ENCODE assay signal across 27 mouse cellular contexts in genomic region chr3:59296563-59297130, GRCm38 (mm10). TPM values are rescaled to one million over a fixed set of nuclear protein-coding genes. Genes with fewer than 3 reads are reported as not detected.
DNase-seq lines count a peak whose midpoint lies in the region; ATAC-seq and TF ChIP-seq lines count a peak whose summit lies in the region.
"Had no signal": no experiment of that assay in that cellular context is flagged by ENCODE, and none has a peak within 500 bp of the region (broad histone marks: within the 10 kb centered on the region; RNA-seq: fewer than 3 reads in every experiment).

No protein-coding gene starts in this region.

- DNase-seq in 3T3-L1 (ENCODE audit: low read depth, low spot score), result peak; percentile 96
- DNase-seq in Patski (ENCODE audit: low read depth, low spot score), result no peak
- DNase-seq in forebrain, postnatal 0 days, result no peak
- DNase-seq: adrenal gland, adult 2 months; cerebellum, adult 18-20 months; cerebellum, postnatal 25 days; gastrocnemius, postnatal 36 days; kidney, adult 11 months; layer of hippocampus, adult 9-11 months; liver; lung, postnatal 4 days; midbrain, embryonic 14.5 days; thymus, postnatal 25 days had no signal

- no peak overlapping the region for H3K4me2 ChIP-seq in intestine, embryonic 16.5 days (ENCODE audit: low read depth, low read length)
- H3K4me2 ChIP-seq in forebrain, postnatal 0 days (ENCODE audit: low read depth), result no peak overlapping the region
- H3K4me2 ChIP-seq: forebrain, embryonic 12.5 days; heart, embryonic 15.5 days; liver, embryonic 15.5 days; lung, embryonic 15.5 days; neural tube, embryonic 12.5 days had no signal

- no peak overlapping the region for H3K27ac ChIP-seq in intestine, embryonic 16.5 days (ENCODE audit: low read length)
- no peak overlapping the region for H3K27ac ChIP-seq in forebrain, postnatal 0 days (ENCODE audit: low read depth, low read length)
- H3K27ac ChIP-seq: forebrain, embryonic 12.5 days; heart, embryonic 15.5 days; hindbrain, embryonic 10.5 days; kidney, postnatal 0 days; liver, embryonic 15.5 days; lung, embryonic 15.5 days; neural tube, embryonic 12.5 days had no signal

- WGBS in intestine, embryonic 16.5 days, result 87% methylated on average over 5 of the region's 5 CpGs
- WGBS in forebrain, postnatal 0 days, result 92% methylated on average over 5 of the region's 5 CpGs

- H3K79me3 ChIP-seq in C2C12 (ENCODE audit: low read depth), result no peaks in the 10 kb centered on the region

- H3K27me3 ChIP-seq in C2C12 (ENCODE audit: control insufficient read depth, insufficient read depth, insufficient read length) (no peaks in the 10 kb centered on the region), Patski (no peaks in the 10 kb centered on the region)
- H3K27me3 ChIP-seq in intestine, embryonic 16.5 days (replicated peaks; ENCODE audit: control insufficient read depth, insufficient read depth, low read length), result no peaks in the 10 kb centered on the region
- no peaks in the 10 kb centered on the region for H3K27me3 ChIP-seq in forebrain, postnatal 0 days (ENCODE audit: insufficient read depth, low read length)
- H3K27me3 ChIP-seq: embryonic facial prominence, embryonic 13.5 days; forebrain, embryonic 12.5 days; heart, embryonic 15.5 days; liver, embryonic 15.5 days; lung, embryonic 15.5 days; neural tube, embryonic 12.5 days had no signal

- no peak overlapping the region for H3K9ac ChIP-seq in intestine, embryonic 16.5 days (ENCODE audit: low read depth, low read length)
- H3K9ac ChIP-seq in forebrain, postnatal 0 days, result no peak overlapping the region
- H3K9ac ChIP-seq: embryonic facial prominence, embryonic 13.5 days; forebrain, embryonic 12.5 days; heart, embryonic 15.5 days; liver, embryonic 15.5 days; lung, embryonic 15.5 days; neural tube, embryonic 12.5 days had no signal

- peak; percentile 84 for ATAC-seq in Patski
- peak; percentile 75 for ATAC-seq in inflammation-experienced regulatory T-cells, adult 6 months
- ATAC-seq in erythroblast, adult 5-6 weeks (replicated peaks; ENCODE audit: low FRiP score, poor library complexity, severe bottlenecking), result no peak
- ATAC-seq in intestine, embryonic 16.5 days, result no peak
- ATAC-seq in forebrain, postnatal 0 days, result no peak
- ATAC-seq: hindbrain, embryonic 16.5 days had no signal

- in situ Hi-C loops in Patski (cut with MboI; ENCODE audit: low pct_unique_long_range_greater_than_20kb), result loop anchor here (25.0 kb wide), 1 partner anchor 1216 kb away; no protein-coding TSS in a partner anchor

- H3K9me3 ChIP-seq in intestine, embryonic 16.5 days (ENCODE audit: control insufficient read depth, low read length), result no peaks in the 10 kb centered on the region
- H3K9me3 ChIP-seq in forebrain, postnatal 0 days (ENCODE audit: low read length), result no peaks in the 10 kb centered on the region
- H3K9me3 ChIP-seq: embryonic facial prominence, embryonic 13.5 days; forebrain, embryonic 12.5 days; heart, embryonic 15.5 days; hindbrain, embryonic 10.5 days; liver, embryonic 15.5 days; lung, embryonic 15.5 days; neural tube, embryonic 12.5 days had no signal

- CTCF ChIA-PET in Patski (lab: Charles Lee), result interaction anchor here (1.0 to 1.4 kb wide), 8 partner anchors 8 to 184 kb away, joined by 3 to 5 read pairs (median 3); no protein-coding TSS in a partner anchor

- no peaks in the 10 kb centered on the region for H3K4me1 ChIP-seq in intestine, embryonic 16.5 days (ENCODE audit: control insufficient read depth, insufficient read depth, low read length)
- H3K4me1 ChIP-seq in forebrain, postnatal 0 days (ENCODE audit: insufficient read depth), result no peaks in the 10 kb centered on the region
- H3K4me1 ChIP-seq: forebrain, embryonic 12.5 days; heart, embryonic 15.5 days; hindbrain, embryonic 10.5 days; liver, embryonic 15.5 days; lung, embryonic 15.5 days; neural tube, embryonic 12.5 days had no signal

- no peaks in the 10 kb centered on the region for H3K79me2 ChIP-seq in C2C12 (ENCODE audit: control insufficient read depth, insufficient read depth)

- no peak overlapping the region for H3ac ChIP-seq in C2C12 (ENCODE audit: control insufficient read depth, insufficient read length, low read depth)

- POLR2A ChIA-PET in Patski (lab: Charles Lee), result interaction anchor here (0.7 kb wide), 3 partner anchors 15 to 1059 kb away, joined by 3 read pairs; no protein-coding TSS in a partner anchor

- H3K4me3 ChIP-seq in C2C12 (ENCODE audit: insufficient read depth, poor library complexity, severe bottlenecking), result no peak overlapping the region
- no peak overlapping the region for H3K4me3 ChIP-seq in intestine, embryonic 16.5 days (ENCODE audit: low read length)
- no peak overlapping the region for H3K4me3 ChIP-seq in forebrain, postnatal 0 days (ENCODE audit: low read depth, low read length)
- H3K4me3 ChIP-seq: embryonic facial prominence, embryonic 13.5 days; forebrain, embryonic 12.5 days; heart, embryonic 15.5 days; hindbrain, embryonic 10.5 days; liver, embryonic 15.5 days; lung, embryonic 15.5 days; neural tube, embryonic 12.5 days had no signal

- no peaks in the 10 kb centered on the region for H3K36me3 ChIP-seq in C2C12 (ENCODE audit: control insufficient read depth, insufficient read depth)
- no peaks in the 10 kb centered on the region for H3K36me3 ChIP-seq in intestine, embryonic 16.5 days (ENCODE audit: control insufficient read depth, insufficient read depth, low read length)
- no peaks in the 10 kb centered on the region for H3K36me3 ChIP-seq in forebrain, postnatal 0 days (ENCODE audit: insufficient read depth)
- H3K36me3 ChIP-seq: embryonic facial prominence, embryonic 13.5 days; forebrain, embryonic 12.5 days; heart, embryonic 15.5 days; liver, embryonic 15.5 days; lung, embryonic 15.5 days; neural tube, embryonic 12.5 days had no signal

- TF ChIP-seq CTCF in C2C12 (IDR thresholded peaks at IDR 0.05; ENCODE audit: control insufficient read depth, insufficient read depth, insufficient read length), result no peak
- no peak for TF ChIP-seq CTCF in Patski (IDR thresholded peaks at IDR 0.05)
- TF ChIP-seq CTCF in forebrain, postnatal 0 days (IDR thresholded peaks at IDR 0.05; ENCODE audit: low read depth), result no peak

TF ChIP-seq in C2C12, 6 proteins besides CTCF, POLR2A, EP300 and RAD21:
- TF ChIP-seq MYOG (IDR thresholded peaks at IDR 0.05; ENCODE audit: control insufficient read depth, extremely low read depth, insufficient read length) (no peak), USF1 (IDR thresholded peaks at IDR 0.05; ENCODE audit: low read depth) (peak; percentile 44), CEBPB (IDR thresholded peaks at IDR 0.05; ENCODE audit: low read depth) (peak; percentile 79), FOSL1 (IDR thresholded peaks at IDR 0.05; ENCODE audit: insufficient read depth, low read length, poor library complexity, severe bottlenecking) (peak; percentile 83), MYOD1 (IDR thresholded peaks at IDR 0.05; ENCODE audit: control insufficient read depth, insufficient read length, low read depth) (no peak), MAX (IDR thresholded peaks at IDR 0.05) (peak; percentile 7)

RNA-seq across cellular contexts. Expression of gene P2ry12, which starts 34.0 kb away (rescaled TPM):
- polyA plus RNA-seq in C2C12 (2012; fragmentation: generic; extraction: Trizol) (not detected), Patski (2021) (not detected)
- polyA plus RNA-seq in inflammation-experienced regulatory T-cells, adult 6 months (2017; shearing (Covaris generic)), result under 1 TPM in 2 of 3 experiments, not detected in 1; 0.31 to 0.44 TPM
- 3.3 and 4.2 TPM in 2 replicates for total RNA-seq in erythroblast, adult 5-6 weeks (2015; ENCODE audit: low replicate concordance)
- total RNA-seq in erythroblast, adult 5-6 weeks (2017; ENCODE audit: low replicate concordance), result 0.68 TPM in 1 of 2 replicates, not detected in the other
- 1.7 and 2.2 TPM in 2 replicates for polyA plus RNA-seq in intestine, embryonic 16.5 days (2015; fragmentation: Nextera tagmentation; extraction: Ambion mirVana)
- total RNA-seq in forebrain, postnatal 0 days (2014; rRNA removed), result 11.8 and 12.9 TPM in 2 replicates
- polyA plus RNA-seq in forebrain, postnatal 0 days (2015; fragmentation: Nextera tagmentation; extraction: Ambion mirVana), result 8.2 and 10.4 TPM in 2 replicates
- total RNA-seq: megakaryocyte-erythroid progenitor cell, adult 5-6 weeks had no signal

RNA-seq across cellular contexts. Expression of gene Igsf10, which starts 47.5 kb away (rescaled TPM):
- polyA plus RNA-seq in C2C12 (2012; fragmentation: generic; extraction: Trizol), result 0.04 TPM
- 2.6 TPM for polyA plus RNA-seq in Patski (2021)
- not detected for polyA plus RNA-seq in inflammation-experienced regulatory T-cells, adult 6 months (2017; shearing (Covaris generic))
- total RNA-seq in erythroblast, adult 5-6 weeks (2015; ENCODE audit: low replicate concordance), result not detected in 2 replicates
- not detected in 2 replicates for total RNA-seq in erythroblast, adult 5-6 weeks (2017; ENCODE audit: low replicate concordance)
- polyA plus RNA-seq in intestine, embryonic 16.5 days (2015; fragmentation: Nextera tagmentation; extraction: Ambion mirVana), result 4.9 and 5.3 TPM in 2 replicates
- 4.6 and 6.2 TPM in 2 replicates for total RNA-seq in forebrain, postnatal 0 days (2014; rRNA removed)
- 2.1 and 3.0 TPM in 2 replicates for polyA plus RNA-seq in forebrain, postnatal 0 days (2015; fragmentation: Nextera tagmentation; extraction: Ambion mirVana)

Comparison
In these comparisons a context has a peak if more than half of its experiments do, and no peak if none do; other contexts are left out.
1. ATAC-seq: peak in Patski (single experiment) and inflammation-experienced regulatory T-cells, adult 6 months (single experiment); none in erythroblast, adult 5-6 weeks (single experiment), intestine, embryonic 16.5 days (single experiment) and forebrain, postnatal 0 days (single experiment).